Mouse (Mus musculus) heart, embryonic 11.5 days (tissue): ENCODE measurements around the gene Coro2a. TPM values are rescaled to one million over a fixed set of nuclear protein-coding genes. Genes with fewer than 3 reads are reported as not detected.

Experiments used
- ATAC-seq: fragments of 200-750 bp; cut with Nextera tagmentation; replicated peaks from 2 replicates; pipeline ENCODE4 v1.8.0; 2017; ENCODE audit warnings: moderate library complexity; ENCODE audit not compliant: insufficient number of reproducible peaks, low FRiP score, low TSS enrichment
- H3K27ac ChIP-seq: fragments of 300-500 bp; sonication (generic); 2 replicates; pipeline ENCODE4 v1.5.1; 2014; ENCODE audit warnings: mild to moderate bottlenecking, low read depth, low read length
- H3K27me3 ChIP-seq: fragments of 300-500 bp; sonication (generic); 2 replicates; pipeline ENCODE4 v1.6.1; 2014; ENCODE audit warnings: mild to moderate bottlenecking, low read length, mixed read lengths; ENCODE audit not compliant: control insufficient read depth, insufficient read depth
- H3K36me3 ChIP-seq: fragments of 300-500 bp; sonication (generic); 2 replicates; pipeline ENCODE4 v1.6.1; 2014; ENCODE audit warnings: mild to moderate bottlenecking, low read length, moderate library complexity, mixed read lengths; ENCODE audit not compliant: control insufficient read depth, insufficient read depth
- H3K4me1 ChIP-seq: fragments of 300-500 bp; sonication (generic); 2 replicates; pipeline ENCODE4 v1.6.1; 2014; ENCODE audit warnings: low read length; ENCODE audit not compliant: control insufficient read depth, insufficient read depth
- H3K4me2 ChIP-seq: fragments of 300-500 bp; sonication (generic); 2 replicates; pipeline ENCODE4 v1.6.1; 2014; ENCODE audit warnings: mild to moderate bottlenecking, moderate library complexity
- H3K4me3 ChIP-seq: fragments of 300-500 bp; sonication (generic); 2 replicates; pipeline ENCODE4 v1.5.1; 2014; ENCODE audit warnings: low read depth, low read length
- H3K9ac ChIP-seq: fragments of 300-500 bp; sonication (generic); 2 replicates; pipeline ENCODE4 v1.6.1; 2014; ENCODE audit warnings: mild to moderate bottlenecking, low read depth, low read length, moderate library complexity
- H3K9me3 ChIP-seq: fragments of 300-500 bp; sonication (generic); replicated peaks from 2 replicates; pipeline ENCODE4 v1.6.1; 2016; ENCODE audit warnings: low read length; ENCODE audit not compliant: control insufficient read depth
- WGBS: fragments of 180-500 bp; shearing (Covaris S2); extraction: QIAGEN DNeasy Blood & Tissue Kit; methylation state at CpG from one replicate; pipeline ENCODE4 v1.1.7; 2014; ENCODE audit not compliant: insufficient replicate concordance; 5-methylcytosine and 5-hydroxymethylcytosine counted together
- polyA plus RNA-seq: library from polyadenylated mRNA; unstranded; fragments of >200 nt; fragmentation: Nextera tagmentation; extraction: Ambion mirVana; gene quantifications from 2 replicates; pipeline ENCODE4 v1.2.1, GENCODE M21; 2014

Gene Coro2a
- polyA plus RNA-seq, 1 experiment from 2014 or later = 0.50 TPM

DNA sequence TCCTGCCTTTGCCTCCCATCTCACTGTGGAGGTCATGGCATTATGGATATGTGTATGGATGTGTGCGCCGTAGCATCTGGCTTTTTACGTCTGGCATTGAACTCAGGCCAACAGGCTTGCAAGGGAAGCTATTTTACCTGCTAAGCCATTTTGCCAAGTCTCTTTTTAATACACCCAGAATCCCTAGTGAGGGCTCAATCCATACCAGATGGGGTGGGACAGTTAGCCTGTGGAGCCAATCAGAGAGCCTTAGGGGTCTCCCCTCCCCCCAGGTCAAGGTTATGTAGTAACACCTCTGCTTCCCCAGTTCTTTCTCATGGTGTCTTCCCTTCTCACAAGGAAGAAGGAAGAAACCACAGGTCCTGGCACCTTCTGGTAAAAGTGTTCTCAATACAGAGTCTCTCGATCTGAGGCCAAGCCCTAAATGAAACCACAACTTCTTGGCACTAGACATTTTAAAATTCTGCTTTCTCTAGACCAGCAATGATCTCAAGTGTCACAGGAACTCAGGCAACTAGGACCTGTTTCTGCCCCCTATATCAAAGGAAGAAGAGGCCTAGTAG is 36.5 kb downstream of the Coro2a start:
- ATAC-seq = no peak
- Histone ChIP-seq H3K4me2 (no peak overlapping the region), H3K4me3 (no peak overlapping the region), H3K27ac (no peak overlapping the region), H3K9me3 (no peaks in the 10 kb centered on the region), H3K4me1 (no peaks in the 10 kb centered on the region), H3K36me3 (no peaks in the 10 kb centered on the region), H3K9ac (no peak overlapping the region), H3K27me3 (no peaks in the 10 kb centered on the region)
- 89% methylated on average over 4 of the region's 4 CpGs for WGBS

DNA sequence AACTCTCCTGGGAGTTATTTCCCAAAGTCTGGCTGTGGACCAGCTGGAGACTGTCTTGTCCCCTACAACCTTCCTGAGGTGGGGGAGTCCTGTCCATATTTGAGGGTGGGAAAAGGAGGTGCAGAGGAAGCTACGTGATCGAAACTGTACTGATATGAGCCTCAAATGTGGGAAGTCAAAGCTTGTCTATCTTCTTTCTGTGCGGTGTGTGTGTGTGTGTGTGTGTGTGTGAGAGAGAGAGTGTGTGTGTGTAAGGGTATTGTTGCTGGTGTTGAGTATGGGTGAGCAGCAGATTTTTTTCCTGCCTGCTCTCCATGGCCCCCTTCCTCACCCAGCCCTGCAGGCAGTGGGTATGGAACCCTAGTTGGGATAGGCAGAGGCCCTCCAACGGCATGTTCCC is 37.8 kb downstream of the Coro2a start:
- no peak overlapping the region for H3K27ac ChIP-seq
- no peaks in the 10 kb centered on the region for H3K4me1 ChIP-seq
- no peaks in the 10 kb centered on the region for H3K36me3 ChIP-seq
- no peak overlapping the region for H3K4me2 ChIP-seq
- H3K4me3 ChIP-seq = no peak overlapping the region
- no peak for ATAC-seq
- no peaks in the 10 kb centered on the region for H3K9me3 ChIP-seq
- H3K27me3 ChIP-seq = no peaks in the 10 kb centered on the region
- WGBS = 72% methylated on average over 4 of the region's 4 CpGs
- H3K9ac ChIP-seq = no peak overlapping the region

DNA sequence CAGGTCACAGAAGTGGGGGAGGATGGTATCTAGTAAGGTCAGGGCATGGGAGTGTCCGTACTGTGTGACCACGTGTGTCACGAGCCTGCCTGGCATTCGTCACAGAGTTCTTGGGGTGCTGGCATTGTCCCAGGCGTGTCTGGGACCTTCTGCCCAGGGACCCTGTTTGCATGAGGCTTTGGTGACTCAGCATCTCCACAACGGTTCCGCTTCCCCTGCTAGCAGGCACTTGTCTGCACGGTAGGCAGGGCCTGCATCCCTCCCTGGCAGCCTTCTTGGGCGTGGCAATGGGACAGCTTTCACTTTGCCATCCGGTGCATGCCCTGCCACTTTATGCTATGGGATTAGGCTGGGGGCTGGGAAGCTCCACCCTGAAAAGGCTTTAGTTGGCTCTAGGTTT is 38.2 kb downstream of the Coro2a start:
- ATAC-seq = no peak
- Histone ChIP-seq H3K4me3 (no peak overlapping the region), H3K27me3 (no peaks in the 10 kb centered on the region), H3K9me3 (no peaks in the 10 kb centered on the region), H3K27ac (no peak overlapping the region), H3K4me1 (no peaks in the 10 kb centered on the region), H3K36me3 (no peaks in the 10 kb centered on the region), H3K9ac (no peak overlapping the region), H3K4me2 (no peak overlapping the region)
- 59% methylated on average over 10 of the region's 10 CpGs for WGBS

DNA sequence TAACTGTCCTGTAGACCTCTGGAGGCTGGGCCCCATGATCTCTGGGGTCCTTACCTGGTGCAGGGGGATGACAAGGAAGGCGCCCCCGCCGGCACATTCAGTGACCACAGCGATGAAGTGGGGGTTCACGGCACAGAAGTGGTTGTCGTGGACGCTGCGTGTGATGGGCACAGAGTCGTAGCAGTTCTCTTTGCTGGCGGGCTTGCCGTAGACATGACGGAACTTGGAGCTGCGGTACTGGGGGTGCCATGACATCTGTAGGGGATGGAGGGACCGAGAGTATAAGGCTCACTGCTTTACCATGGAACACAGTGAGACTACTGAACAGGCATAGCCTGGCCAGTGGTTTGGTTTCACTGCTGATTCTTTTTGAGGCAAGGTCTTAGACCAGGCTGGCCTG is 39.2 kb downstream of the Coro2a start:
- no peak overlapping the region for H3K4me2 ChIP-seq
- no peak overlapping the region for H3K4me3 ChIP-seq
- no peak overlapping the region for H3K27ac ChIP-seq
- no peak overlapping the region for H3K9ac ChIP-seq
- H3K27me3 ChIP-seq = no peaks in the 10 kb centered on the region
- no peaks in the 10 kb centered on the region for H3K9me3 ChIP-seq
- ATAC-seq = no peak
- 94% methylated on average over 14 of the region's 14 CpGs for WGBS
- H3K4me1 ChIP-seq = no peaks in the 10 kb centered on the region
- H3K36me3 ChIP-seq = no peaks in the 10 kb centered on the region

DNA sequence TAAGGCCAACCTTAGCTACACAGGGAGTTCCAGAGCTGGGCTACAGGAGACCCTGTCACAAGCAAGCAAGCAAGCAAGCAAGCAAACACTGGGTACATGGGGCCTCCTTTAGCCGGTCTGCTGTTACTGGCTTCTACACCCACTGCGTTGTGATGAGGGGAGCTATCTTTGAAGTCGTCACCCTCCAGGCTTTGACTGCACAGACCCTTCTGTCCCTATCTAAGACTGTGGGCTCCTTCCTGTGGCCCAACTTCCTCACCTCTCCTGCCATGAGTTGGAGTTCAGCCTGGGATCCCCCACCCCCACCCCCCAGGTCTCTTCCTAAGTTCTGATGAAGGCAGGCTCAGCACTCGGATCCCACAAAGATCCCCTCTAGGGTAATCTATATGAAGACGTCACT is 40.0 kb downstream of the Coro2a start:
- 53% methylated on average over 5 of the region's 5 CpGs for WGBS

DNA sequence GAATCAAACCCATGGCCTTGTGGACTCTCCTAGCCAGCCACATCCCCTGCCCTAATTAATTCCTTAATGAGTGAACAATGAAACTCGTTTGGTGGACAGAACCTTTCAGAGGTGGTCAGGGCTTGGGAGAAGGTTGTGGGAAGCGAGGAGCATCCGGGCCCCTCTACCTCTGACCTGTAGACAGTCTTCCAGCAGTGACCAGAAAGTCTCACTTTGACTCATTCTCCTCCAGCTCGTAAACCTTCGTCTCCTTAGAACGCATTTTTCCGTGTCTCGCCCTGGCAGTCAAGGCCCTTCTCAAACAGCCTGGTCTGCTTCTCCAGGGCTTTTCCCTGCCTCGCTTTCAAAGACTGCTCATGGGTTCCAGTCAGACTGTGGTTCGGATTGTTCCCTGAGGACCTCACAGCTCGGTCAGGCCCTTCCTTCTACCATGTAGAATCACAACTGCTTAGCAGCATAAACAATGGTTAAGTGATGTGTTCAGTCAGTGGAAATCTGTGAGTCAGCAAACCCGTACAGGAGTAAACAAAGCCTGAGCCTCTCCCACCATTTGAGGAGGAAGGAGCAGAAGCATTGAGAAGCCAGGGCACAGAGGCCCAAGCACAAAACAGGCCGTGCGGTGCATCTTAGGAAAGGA is 41.8 kb downstream of the Coro2a start:
- Histone ChIP-seq H3K9ac (no peak overlapping the region), H3K4me1 (no peaks in the 10 kb centered on the region), H3K27ac (no peak overlapping the region), H3K4me2 (no peak overlapping the region), H3K9me3 (no peaks in the 10 kb centered on the region), H3K36me3 (no peaks in the 10 kb centered on the region), H3K27me3 (no peaks in the 10 kb centered on the region), H3K4me3 (no peak overlapping the region)
- 78% methylated on average over 14 of the region's 14 CpGs for WGBS
- ATAC-seq = no peak

More for the DNA sequence above, 40.0 kb downstream of the Coro2a start:
- Histone ChIP-seq H3K4me2 (no peak overlapping the region), H3K9me3 (no peaks in the 10 kb centered on the region), H3K36me3 (no peaks in the 10 kb centered on the region), H3K4me3 (no peak overlapping the region), H3K9ac (no peak overlapping the region), H3K4me1 (no peaks in the 10 kb centered on the region), H3K27me3 (no peaks in the 10 kb centered on the region), H3K27ac (no peak overlapping the region)
- no peak for ATAC-seq

DNA sequence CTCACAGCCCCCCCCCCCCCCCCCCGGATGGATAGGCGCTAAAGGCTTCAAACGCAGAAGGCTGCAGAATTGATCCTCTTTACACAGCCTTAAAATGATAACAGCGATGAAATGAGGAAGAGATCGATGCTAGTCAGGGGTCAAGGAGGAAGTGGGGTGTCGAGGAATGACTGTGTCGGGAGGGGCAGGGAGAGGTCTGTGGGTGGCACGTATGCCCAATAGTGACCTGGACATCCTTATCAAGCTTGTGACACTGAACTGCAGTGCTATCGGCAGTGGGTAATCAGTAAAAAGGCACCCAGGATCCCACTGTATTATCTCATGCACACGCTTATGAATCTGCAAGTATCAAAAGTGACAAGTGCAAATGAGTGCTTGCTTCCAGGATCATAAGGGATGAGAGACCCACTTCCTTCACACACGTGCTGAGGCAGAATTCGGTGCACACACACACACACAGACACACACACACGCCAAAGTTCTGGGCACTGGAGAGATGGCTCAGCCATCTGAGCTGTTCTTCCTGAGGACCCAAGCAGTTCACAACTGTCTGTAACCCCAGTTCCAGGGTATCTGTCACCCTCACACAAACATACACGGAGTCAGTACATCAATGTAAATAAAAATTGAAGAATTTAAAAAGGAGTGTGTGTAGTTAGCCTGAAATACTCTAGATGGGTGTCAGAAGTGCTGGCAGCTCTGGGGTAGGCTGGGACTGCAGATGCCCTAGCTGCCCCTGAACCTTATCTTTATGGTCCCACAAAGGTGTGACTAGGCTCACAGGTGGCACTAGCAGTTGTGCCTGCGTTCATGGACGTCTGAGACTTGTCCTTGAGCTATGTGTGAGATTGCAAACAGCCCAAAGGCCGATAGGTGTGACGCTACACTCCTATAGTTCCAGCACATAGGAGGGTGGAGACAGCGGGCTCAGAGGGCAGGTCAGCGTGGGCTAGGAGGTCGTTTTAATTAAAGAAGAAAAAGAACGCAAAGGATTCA is 43.0 kb downstream of the Coro2a start:
- WGBS = 65% methylated on average over 22 of the region's 22 CpGs
- H3K4me1 ChIP-seq = no peaks in the 10 kb centered on the region; the same call in 1 of the 2 replicates
- no peaks in the 10 kb centered on the region for H3K9me3 ChIP-seq
- no peak overlapping the region for H3K4me2 ChIP-seq
- H3K27me3 ChIP-seq = no peaks in the 10 kb centered on the region
- no peak for ATAC-seq
- H3K27ac ChIP-seq = no peak overlapping the region
- no peaks in the 10 kb centered on the region for H3K36me3 ChIP-seq
- no peak overlapping the region for H3K9ac ChIP-seq
- no peak overlapping the region for H3K4me3 ChIP-seq

DNA sequence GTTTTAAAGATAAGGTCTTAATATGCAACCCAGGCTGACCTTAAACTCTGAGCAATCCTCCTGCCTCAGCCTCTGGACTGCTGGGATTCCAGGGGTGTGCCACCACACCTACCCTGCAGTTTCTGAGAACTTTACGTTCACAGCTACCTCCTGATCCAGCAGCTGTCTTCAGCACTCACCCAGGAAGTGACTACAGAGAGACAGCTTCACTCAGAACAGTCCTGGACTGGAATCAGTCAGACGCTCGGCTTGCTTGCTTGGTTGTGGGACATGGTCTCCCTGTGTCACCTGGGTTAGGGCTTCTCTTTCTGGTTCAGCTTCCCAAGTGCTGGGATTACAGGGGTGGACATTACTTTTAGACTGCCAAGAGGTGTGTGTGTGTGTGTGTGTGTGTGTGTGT is 45.1 kb downstream of the Coro2a start:
- H3K4me1 ChIP-seq = no peaks in the 10 kb centered on the region; the same call in 1 of the 2 replicates
- no peaks in the 10 kb centered on the region for H3K9me3 ChIP-seq
- H3K4me2 ChIP-seq = no peak overlapping the region
- no peaks in the 10 kb centered on the region for H3K36me3 ChIP-seq
- no peaks in the 10 kb centered on the region for H3K27me3 ChIP-seq
- H3K27ac ChIP-seq = no peak overlapping the region
- no peak overlapping the region for H3K9ac ChIP-seq
- 71% methylated on average over 3 of the region's 3 CpGs for WGBS
- ATAC-seq = no peak
- H3K4me3 ChIP-seq = no peak overlapping the region
